ENCODE assay signal across 14 mouse cellular contexts in genomic region chr19:10497512-10498160, GRCm38 (mm10). TPM values are rescaled to one million over a fixed set of nuclear protein-coding genes. Genes with fewer than 3 reads are reported as not detected.
DNase-seq lines count a peak whose midpoint lies in the region; ATAC-seq lines count a peak whose summit lies in the region.
"Had no signal": no experiment of that assay in that cellular context is flagged by ENCODE, and none has a peak within 500 bp of the region (broad histone marks: within the 10 kb centered on the region; RNA-seq: fewer than 3 reads in every experiment).

No protein-coding gene starts in this region.

- peaks cover 51% of the 10 kb centered on the region for H3K4me1 ChIP-seq in megakaryocyte, embryonic 14.5 days
- H3K4me1 ChIP-seq in midbrain, embryonic 15.5 days, result no peaks in the 10 kb centered on the region
- H3K4me1 ChIP-seq: liver, embryonic 15.5 days had no signal

- no peak for DNase-seq in frontal cortex, postnatal 25 days (ENCODE audit: low spot score in 2 of 2)
- peak; percentile 32 for DNase-seq in adipocyte (ENCODE audit: low spot score)
- DNase-seq in embryo, embryonic 11 days, result no peak
- no peak for DNase-seq in heart, adult 8-10 months (ENCODE audit: low spot score)
- DNase-seq: cerebellum, adult 18-20 months; heart, postnatal 36 days; kidney, postnatal 25 days had no signal

- H3K4me3 ChIP-seq in megakaryocyte, embryonic 14.5 days (replicated peaks), result peak overlapping the region; percentile 60
- no peak overlapping the region for H3K4me3 ChIP-seq in midbrain, embryonic 15.5 days
- H3K4me3 ChIP-seq: forebrain, embryonic 12.5 days; liver, embryonic 15.5 days had no signal

- no peak overlapping the region for H3K4me2 ChIP-seq in midbrain, embryonic 15.5 days
- H3K4me2 ChIP-seq: forebrain, embryonic 12.5 days; liver, embryonic 15.5 days had no signal

- H3K36me3 ChIP-seq in megakaryocyte, embryonic 14.5 days (replicated peaks; ENCODE audit: low read length), result peaks cover 92% of the 10 kb centered on the region
- H3K36me3 ChIP-seq in midbrain, embryonic 15.5 days (replicated peaks), result no peaks in the 10 kb centered on the region; the same call in 1 of the 2 replicates

- ATAC-seq in frontal cortex, adult (ENCODE audit: low TSS enrichment), result peak; percentile 64
- ATAC-seq in megakaryocyte, adult 5-6 weeks (ENCODE audit: poor library complexity, severe bottlenecking), result no peak
- peak; percentile 41; the same call in 1 of the 2 replicates for ATAC-seq in midbrain, embryonic 15.5 days (replicated peaks)

- H3K27me3 ChIP-seq in megakaryocyte, embryonic 14.5 days (replicated peaks), result peaks cover under 1% of the 10 kb centered on the region
- H3K27me3 ChIP-seq in midbrain, embryonic 15.5 days (replicated peaks), result no peaks in the 10 kb centered on the region
- H3K27me3 ChIP-seq: CH12.LX; forebrain, embryonic 12.5 days had no signal

- 57% methylated on average over 8 of the region's 8 CpGs for WGBS in midbrain, embryonic 15.5 days

- no peak overlapping the region; the same call in 1 of the 2 replicates for H3K9ac ChIP-seq in midbrain, embryonic 15.5 days
- H3K9ac ChIP-seq: forebrain, embryonic 12.5 days; liver, embryonic 15.5 days had no signal

- H3K27ac ChIP-seq in midbrain, embryonic 15.5 days, result peak overlapping the region; percentile 39
- H3K27ac ChIP-seq: forebrain, embryonic 12.5 days; liver, embryonic 15.5 days had no signal

- H3K9me3 ChIP-seq in megakaryocyte, embryonic 14.5 days, result no peaks in the 10 kb centered on the region
- no peaks in the 10 kb centered on the region for H3K9me3 ChIP-seq in midbrain, embryonic 15.5 days
- H3K9me3 ChIP-seq: forebrain, embryonic 12.5 days; liver, embryonic 15.5 days had no signal

RNA-seq across cellular contexts. Expression of gene Ppp1r32, which starts 14.9 kb away (rescaled TPM):
- polyA plus RNA-seq in megakaryocyte, embryonic 14.5 days (2012; ENCODE audit: insufficient read depth, low replicate concordance), result 2.2 and 23.1 TPM in 2 replicates
- total RNA-seq in megakaryocyte, adult 5-6 weeks (2015), result 0.29 TPM in 1 of 2 replicates, not detected in the other
- total RNA-seq in megakaryocyte, adult 5-6 weeks (2017), result 0.37 TPM in 1 of 2 replicates, not detected in the other
- polyA plus RNA-seq in midbrain, embryonic 15.5 days (2015; fragmentation: Nextera tagmentation; extraction: Ambion mirVana), result 2.4 and 3.7 TPM in 2 replicates
- total RNA-seq in heart, adult 8-10 months (2022), result under 1 TPM in 3 of 4 experiments, not detected in 1; 0.22 to 0.38 (median 0.28) TPM
- total RNA-seq: CH12.LX had no signal
- polyA plus RNA-seq: liver, embryonic 15.5 days had no signal

RNA-seq across cellular contexts. Expression of gene Cpsf7, which starts 27.4 kb away (rescaled TPM):
- polyA plus RNA-seq in megakaryocyte, embryonic 14.5 days (2012; ENCODE audit: insufficient read depth, low replicate concordance), result 6.9 and 11.1 TPM in 2 replicates
- total RNA-seq in megakaryocyte, adult 5-6 weeks (2015), result 56.3 and 57.1 TPM in 2 replicates
- 35.9 and 42.2 TPM in 2 replicates for total RNA-seq in megakaryocyte, adult 5-6 weeks (2017)
- 53.4 and 58.9 TPM in 2 replicates for polyA plus RNA-seq in midbrain, embryonic 15.5 days (2015; fragmentation: Nextera tagmentation; extraction: Ambion mirVana)
- 10 to 100 TPM; 19.5 to 23.3 (median 21.8) TPM for total RNA-seq in heart, adult 8-10 months (2022)

RNA-seq across cellular contexts. Expression of gene Sdhaf2, which starts 28.3 kb away (rescaled TPM):
- 1.5 and 8.7 TPM in 2 replicates for polyA plus RNA-seq in megakaryocyte, embryonic 14.5 days (2012; ENCODE audit: insufficient read depth, low replicate concordance)
- total RNA-seq in megakaryocyte, adult 5-6 weeks (2015), result 46.9 and 51.5 TPM in 2 replicates
- total RNA-seq in megakaryocyte, adult 5-6 weeks (2017), result 54.6 and 55.9 TPM in 2 replicates
- 61.0 and 64.5 TPM in 2 replicates for polyA plus RNA-seq in midbrain, embryonic 15.5 days (2015; fragmentation: Nextera tagmentation; extraction: Ambion mirVana)
- 10 to 100 TPM; 70.8 to 93.2 (median 82.9) TPM for total RNA-seq in heart, adult 8-10 months (2022)

RNA-seq across cellular contexts. Expression of gene Lrrc10b, which starts 40.4 kb away (rescaled TPM):
- 0.12 TPM in 1 of 2 replicates, not detected in the other for polyA plus RNA-seq in megakaryocyte, embryonic 14.5 days (2012; ENCODE audit: insufficient read depth, low replicate concordance)
- not detected in 2 replicates for total RNA-seq in megakaryocyte, adult 5-6 weeks (2015)
- total RNA-seq in megakaryocyte, adult 5-6 weeks (2017), result not detected in 2 replicates
- polyA plus RNA-seq in midbrain, embryonic 15.5 days (2015; fragmentation: Nextera tagmentation; extraction: Ambion mirVana), result 1.7 and 2.4 TPM in 2 replicates
- 1 to 10 TPM in 2 of 4 experiments, under 1 TPM in 2; 0.38 to 6.4 (median 1.9) TPM for total RNA-seq in heart, adult 8-10 months (2022)
- total RNA-seq: CH12.LX had no signal

RNA-seq across cellular contexts. Expression of gene Tmem216, which starts 58.4 kb away (rescaled TPM):
- polyA plus RNA-seq in megakaryocyte, embryonic 14.5 days (2012; ENCODE audit: insufficient read depth, low replicate concordance), result 0.85 and 2.7 TPM in 2 replicates
- total RNA-seq in megakaryocyte, adult 5-6 weeks (2015), result 19.1 and 27.3 TPM in 2 replicates
- 16.5 and 18.7 TPM in 2 replicates for total RNA-seq in megakaryocyte, adult 5-6 weeks (2017)
- polyA plus RNA-seq in midbrain, embryonic 15.5 days (2015; fragmentation: Nextera tagmentation; extraction: Ambion mirVana), result 50.1 and 51.1 TPM in 2 replicates
- 1 to 10 TPM; 4.1 to 8.3 (median 5.7) TPM for total RNA-seq in heart, adult 8-10 months (2022)
